Mouse (Mus musculus) MN1 (cell line): ENCODE measurements around the gene Rtkn2.
"Not testable (repeated sequence)": the region's sequence is repeated elsewhere in the genome, so short reads cannot be mapped to it uniquely, and the experiment has no call there.

Experiments used
- DNase-seq: peaks from one replicate; pipeline ENCODE4 v3.0.0-alpha.2; 2016; ENCODE audit warnings: low spot score

The Rtkn2 gene

GRCm38 (mm10) chr10:68079910-68080670, 100.7 kb downstream of the Rtkn2 start:
- DNase-seq, result no peak

- DNase-seq, result peak; percentile 48
These were observed 102.3 kb downstream of the Rtkn2 start for GRCm38 (mm10) chr10:68081712-68082111.

DNA sequence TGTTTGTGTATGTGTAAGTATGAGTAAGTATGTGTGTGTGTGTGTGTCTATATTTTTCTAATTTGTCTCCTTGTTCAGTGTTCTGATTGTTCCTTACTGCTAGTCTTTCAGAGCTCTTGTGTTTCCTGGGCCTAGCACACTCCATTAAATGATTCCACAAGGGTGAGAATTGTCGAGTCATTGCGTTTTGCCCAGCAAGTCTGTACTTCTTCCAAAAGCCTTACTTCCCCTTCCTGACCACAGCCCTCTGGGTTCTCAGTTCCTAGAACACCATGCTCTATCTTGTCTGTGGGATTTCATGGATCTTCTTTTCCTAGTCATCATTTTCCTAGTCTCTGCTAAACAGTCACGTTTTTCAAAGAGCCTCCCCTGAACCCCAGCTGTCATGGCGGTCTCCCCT, 106.2 kb downstream of the Rtkn2 start:
- DNase-seq, result no peak

DNA sequence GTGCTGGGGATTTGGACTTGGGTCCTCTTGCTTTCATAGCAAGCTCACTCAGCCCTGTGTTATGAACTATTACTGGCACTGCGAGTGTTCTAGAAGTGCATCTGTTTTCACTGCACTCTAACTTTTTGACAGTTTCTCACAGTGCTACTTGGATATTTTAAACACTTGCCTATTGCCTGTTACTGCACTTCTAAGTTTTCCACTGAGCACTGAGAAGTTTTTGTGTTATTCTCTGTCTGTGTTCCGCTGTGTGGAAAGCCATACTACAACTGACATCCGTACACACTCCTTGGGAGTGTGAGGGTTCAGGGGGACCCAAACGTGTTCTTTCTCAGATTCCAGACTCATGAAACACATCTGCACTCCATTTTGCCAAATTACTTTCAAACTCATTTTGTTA, 107.6 kb downstream of the Rtkn2 start:
- no peak for DNase-seq

DNA sequence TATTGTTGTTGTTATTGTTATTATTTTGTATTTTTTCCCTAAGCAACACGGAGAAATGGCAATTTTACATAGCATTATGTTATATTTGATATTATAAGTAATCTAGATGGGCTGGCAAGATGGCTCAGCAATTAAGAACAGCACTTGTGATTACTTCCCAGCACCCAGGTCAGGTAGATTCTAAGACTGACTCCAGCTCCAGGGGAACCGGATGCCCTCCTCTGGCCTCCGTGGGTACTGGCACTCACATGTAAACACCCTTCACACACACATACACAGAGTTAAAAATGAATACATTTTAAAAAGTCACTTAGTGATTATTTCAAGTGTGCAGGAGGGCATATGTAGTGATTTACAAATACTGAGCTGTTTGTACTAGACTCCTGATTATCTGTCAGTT, 108.4 kb downstream of the Rtkn2 start:
- DNase-seq, result no peak

- DNase-seq, result no peak
These were observed 110.2 kb downstream of the Rtkn2 start for GRCm38 (mm10) chr10:68089435-68090196.

- DNase-seq, result peak; percentile 44
These were observed 110.8 kb downstream of the Rtkn2 start for GRCm38 (mm10) chr10:68090197-68090535.

DNA sequence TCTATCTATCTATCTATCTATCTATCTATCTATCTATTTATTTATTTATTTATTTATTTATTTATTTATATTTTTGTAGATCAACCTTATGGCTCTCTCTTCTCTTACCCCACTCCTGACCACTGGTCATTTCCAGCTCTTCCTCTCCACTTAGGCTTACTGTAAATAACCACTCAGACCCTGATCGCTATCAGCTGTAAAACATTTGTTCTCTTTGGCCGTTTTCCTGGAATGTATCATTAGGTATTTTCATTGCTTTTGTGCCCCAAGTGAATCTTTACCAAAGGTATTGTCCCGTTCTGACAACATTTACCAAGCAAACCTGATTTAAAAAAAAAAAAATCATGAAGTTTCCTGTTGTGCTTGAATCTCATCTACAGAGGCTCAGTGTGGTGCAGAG, 111.2 kb downstream of the Rtkn2 start:
- no peak for DNase-seq

DNA sequence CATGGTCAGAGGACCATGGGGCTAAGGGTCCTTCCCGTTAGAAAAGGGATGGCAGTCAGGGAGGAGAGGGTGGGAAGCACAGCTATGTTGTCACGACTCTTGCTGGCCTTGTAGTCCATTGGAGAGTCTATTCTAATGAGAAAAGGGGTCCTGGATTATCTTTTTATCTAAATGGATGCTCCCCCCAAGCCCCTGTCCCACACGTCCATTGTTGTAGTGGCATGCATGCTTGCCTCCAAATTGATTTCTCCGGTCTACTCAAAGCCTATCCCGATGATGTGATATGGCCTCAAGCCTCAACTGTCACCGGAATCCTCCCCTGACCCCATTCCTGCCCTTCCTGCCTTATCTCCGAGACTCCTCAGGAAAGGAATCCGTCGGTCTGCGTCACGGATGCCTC, 111.6 kb downstream of the Rtkn2 start:
- DNase-seq, result no peak

DNA sequence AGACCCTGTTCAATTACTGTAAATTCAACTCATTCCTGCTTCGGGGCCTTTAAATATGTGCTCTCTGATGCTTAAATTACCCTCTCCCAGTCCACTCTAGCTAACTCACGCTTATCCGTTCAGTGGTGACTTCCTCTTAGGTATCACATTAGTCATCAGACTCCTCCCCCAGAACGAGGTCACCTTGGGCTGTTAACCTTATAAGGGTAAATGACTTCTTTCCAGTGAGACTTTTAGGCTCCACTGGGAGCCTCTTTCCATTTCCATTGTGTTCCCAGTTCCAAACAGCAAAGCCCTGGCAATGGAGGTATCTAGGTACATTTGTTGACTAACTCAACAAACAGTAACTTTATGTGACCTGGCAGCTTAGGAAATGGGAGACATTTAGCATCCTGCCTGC, 112.5 kb downstream of the Rtkn2 start:
- DNase-seq, result no peak

DNA sequence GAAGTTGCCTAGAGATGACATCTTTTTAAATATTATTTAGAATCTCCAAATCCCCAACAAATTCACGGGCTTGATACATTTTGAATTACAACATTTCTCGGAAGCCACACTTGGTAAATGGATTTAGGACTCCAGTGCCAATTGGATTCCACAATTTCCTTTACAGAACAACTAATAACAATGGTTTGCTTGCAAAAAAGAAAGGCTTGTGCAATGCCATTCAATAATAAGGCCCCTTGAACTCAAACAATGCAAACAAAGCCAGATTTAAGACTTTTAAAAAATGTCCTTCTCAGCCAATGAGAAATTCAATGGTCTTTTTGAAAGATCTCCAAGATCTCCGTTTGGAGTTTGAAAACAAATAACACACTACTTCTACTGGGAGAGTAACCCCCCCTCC, 114.1 kb downstream of the Rtkn2 start:
- DNase-seq, result no peak

- no peak for DNase-seq
These were observed 115.8 kb downstream of the Rtkn2 start for GRCm38 (mm10) chr10:68095136-68095535.

- DNase-seq, result no peak
These were observed 117.0 kb downstream of the Rtkn2 start for GRCm38 (mm10) chr10:68096395-68096794.

DNA sequence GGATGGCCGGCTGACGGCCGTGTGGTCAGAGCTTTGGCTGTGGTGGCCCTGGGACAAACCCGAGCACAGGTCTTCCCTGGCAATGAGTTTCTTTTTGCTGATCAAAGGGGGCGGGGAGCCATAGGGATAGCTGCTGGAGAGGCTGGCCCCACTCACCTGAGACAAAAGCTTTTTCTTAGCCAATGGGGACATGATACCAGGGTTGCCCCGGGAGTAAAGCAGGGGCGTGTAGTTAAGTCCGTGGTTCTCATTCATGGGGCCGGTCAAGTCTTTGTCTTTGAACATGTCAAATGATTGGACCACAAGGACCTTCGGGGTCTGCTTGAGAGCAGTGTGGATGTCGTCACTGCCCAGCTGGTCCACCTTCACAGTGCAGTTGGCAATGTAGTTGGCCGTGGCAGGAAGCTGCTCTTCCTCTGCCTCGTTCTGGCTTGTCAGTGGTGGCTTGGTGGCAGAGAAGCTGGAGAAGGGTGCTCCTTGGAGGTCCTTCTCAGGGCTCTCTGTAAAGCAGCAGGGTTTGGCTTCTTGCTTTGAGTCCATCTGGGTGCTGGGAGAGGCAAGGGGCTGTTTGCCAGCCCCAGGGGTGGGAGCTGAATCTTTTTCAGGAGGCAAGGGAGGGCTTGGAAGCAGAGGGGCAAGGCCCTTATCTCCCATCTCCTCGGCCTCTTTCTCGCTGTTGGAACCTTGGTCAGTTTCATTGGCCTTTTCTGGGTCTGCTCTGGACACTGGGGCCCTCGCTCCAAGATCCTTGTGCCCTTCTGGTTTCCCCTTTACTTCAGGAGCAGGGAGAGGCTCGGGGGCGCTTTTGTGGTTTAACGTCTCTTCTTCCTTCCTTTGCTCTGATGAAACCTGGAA, 118.7 kb downstream of the Rtkn2 start:
- no peak for DNase-seq

DNA sequence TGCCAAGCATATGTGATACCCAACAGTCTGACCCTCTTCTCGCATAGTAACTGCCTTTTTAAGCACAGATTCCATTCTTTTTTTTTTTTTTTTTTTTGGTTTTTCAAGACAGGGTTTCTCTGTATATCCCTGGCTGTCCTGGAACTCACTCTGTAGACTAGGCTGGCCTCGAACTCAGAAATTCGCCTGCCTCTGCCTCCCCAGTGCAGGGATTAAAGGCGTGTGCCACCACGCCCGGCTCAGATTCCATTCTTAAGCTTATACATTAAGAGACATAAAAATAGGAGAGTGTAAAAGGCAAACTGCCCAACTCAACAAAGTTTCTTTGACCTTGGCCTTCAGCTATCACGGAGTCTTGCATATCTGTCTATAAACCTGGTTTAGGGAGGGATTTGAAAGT, 120.4 kb downstream of the Rtkn2 start:
- DNase-seq, result not testable (repeated sequence)

- DNase-seq, result no peak
These were observed 121.1 kb downstream of the Rtkn2 start for GRCm38 (mm10) chr10:68100506-68100905.

GRCm38 (mm10) chr10:68101251-68101650, 121.9 kb downstream of the Rtkn2 start:
- DNase-seq, result no peak

GRCm38 (mm10) chr10:68102566-68102965, 123.2 kb downstream of the Rtkn2 start:
- no peak for DNase-seq

- DNase-seq, result peak; percentile 61
These were observed 123.9 kb downstream of the Rtkn2 start for GRCm38 (mm10) chr10:68103078-68103855.

- peak; percentile 73 for DNase-seq
These were observed 124.6 kb downstream of the Rtkn2 start for GRCm38 (mm10) chr10:68103988-68104387.

DNA sequence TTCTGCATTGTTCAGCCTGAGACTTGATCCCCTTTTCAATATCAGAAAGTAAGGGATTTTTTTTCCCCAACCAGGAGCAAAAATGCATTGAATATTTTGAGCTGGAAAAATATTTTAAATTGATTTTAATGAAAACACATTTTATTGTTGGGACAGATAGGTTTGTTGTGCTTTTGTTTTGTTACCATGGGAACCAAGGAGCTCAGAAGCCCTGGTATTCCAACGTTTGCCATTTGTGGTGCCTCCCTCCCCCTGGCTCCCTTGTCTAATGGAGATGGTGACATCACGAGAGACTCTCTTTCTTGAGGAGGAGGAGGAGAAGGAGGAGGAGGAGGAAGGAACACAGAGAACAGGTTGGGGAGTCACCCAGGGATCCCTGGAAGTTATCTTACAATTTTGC, 125.1 kb downstream of the Rtkn2 start:
- peak; percentile 84 for DNase-seq
